Mouse (Mus musculus) brain, embryonic 14.5 days (tissue): ENCODE measurements around the gene Banf2. TPM values are rescaled to one million over a fixed set of nuclear protein-coding genes. Genes with fewer than 3 reads are reported as not detected.

Experiments
- DNase-seq: peaks from one replicate; pipeline ENCODE4 v3.0.0-alpha.2; 2011; ENCODE audit warnings: low read depth
- CTCF ChIP-seq: fragments of 200-500 bp; IDR thresholded peaks from 2 replicates; pipeline ENCODE4 v1.5.1; 2012; ENCODE audit warnings: inconsistent platforms, mild to moderate bottlenecking, moderate library complexity, borderline replicate concordance; ENCODE audit not compliant: insufficient read depth, insufficient read length; ENCODE audit errors: extremely low read depth
- POLR2A ChIP-seq: fragments of 200-500 bp; IDR thresholded peaks from 2 replicates; pipeline ENCODE4 v1.6.1; 2012; ENCODE audit warnings: mild to moderate bottlenecking, inconsistent platforms, borderline replicate concordance; ENCODE audit not compliant: poor library complexity, insufficient read depth, insufficient read length, severe bottlenecking; ENCODE audit errors: extremely low read depth
- polyA plus RNA-seq: library from polyadenylated mRNA; depleted of rRNA; stranded (reverse); fragments of >200 nt; gene quantifications from 2 replicates; pipeline ENCODE4 v1.2.3, GENCODE M21; 2012

The Banf2 gene
- polyA plus RNA-seq, 1 experiment: not detected

DNA sequence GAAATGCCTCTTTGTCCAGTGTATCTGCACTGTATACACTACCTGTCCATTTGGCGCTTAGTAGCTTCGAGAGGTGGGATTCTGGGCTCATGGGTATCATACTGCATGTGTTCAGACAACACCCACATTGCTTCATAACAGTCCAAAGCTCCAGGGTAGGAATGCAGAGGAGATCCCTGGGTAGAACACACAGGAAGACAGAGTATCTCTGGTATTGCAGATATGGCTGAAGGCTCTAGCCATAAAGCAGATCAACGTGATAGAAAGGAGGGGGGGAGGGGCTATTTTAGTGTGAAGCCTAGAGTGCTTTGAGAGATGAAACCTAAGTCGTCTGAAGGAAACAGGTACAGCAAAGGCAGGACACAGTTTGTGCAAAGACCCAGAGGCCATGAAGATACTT is 6.4 kb upstream of the Banf2 start:
- no peak for TF ChIP-seq CTCF
- TF ChIP-seq POLR2A: no peak

GRCm38 (mm10) chr2:144030791-144031190 is 2.1 kb upstream of the Banf2 start:
- no peak for DNase-seq
- TF ChIP-seq CTCF: no peak
- TF ChIP-seq POLR2A: no peak

More for the DNA sequence above, 6.4 kb upstream of the Banf2 start:
- DNase-seq: no peak

- DNase-seq: no peak
- TF ChIP-seq CTCF (no peak), POLR2A (no peak)
Observed at GRCm38 (mm10) chr2:144044726-144045125, 11.9 kb downstream of the Banf2 start.

GRCm38 (mm10) chr2:144045756-144046560 is 13.1 kb downstream of the Banf2 start:
- peak; percentile 19 for DNase-seq
- TF ChIP-seq POLR2A: no peak
- TF ChIP-seq CTCF: no peak

GRCm38 (mm10) chr2:144046916-144047315 is 14.1 kb downstream of the Banf2 start:
- TF ChIP-seq CTCF: no peak
- no peak for TF ChIP-seq POLR2A
- no peak for DNase-seq

- no peak for DNase-seq
Observed at GRCm38 (mm10) chr2:144050146-144050680, 17.4 kb downstream of the Banf2 start.

DNA sequence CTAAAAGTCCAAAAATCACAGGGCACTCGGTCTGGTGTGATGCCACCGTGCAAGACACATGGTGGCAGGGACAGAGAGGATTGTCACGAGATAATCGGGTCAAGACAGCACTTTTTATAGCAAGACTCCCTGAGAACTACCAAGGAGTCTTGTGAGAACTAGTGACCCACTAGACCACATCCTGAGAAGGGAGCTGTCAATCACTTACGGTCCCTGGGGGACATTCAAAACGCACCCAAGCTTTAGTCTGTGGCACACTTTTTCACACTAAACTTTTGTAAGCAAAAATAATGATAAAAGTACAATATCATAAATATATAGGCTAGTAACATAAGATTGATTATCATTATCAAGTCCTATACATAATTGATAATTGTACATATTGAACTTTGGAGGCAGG is 18.0 kb downstream of the Banf2 start:
- no peak for DNase-seq
- TF ChIP-seq CTCF (no peak), POLR2A (no peak)

More at GRCm38 (mm10) chr2:144050146-144050680, 17.4 kb downstream of the Banf2 start:
- TF ChIP-seq POLR2A (no peak), CTCF (no peak)

GRCm38 (mm10) chr2:144052410-144053065 is 19.7 kb downstream of the Banf2 start:
- DNase-seq: peak; percentile 79
- TF ChIP-seq CTCF: no peak
- TF ChIP-seq POLR2A: no peak

GRCm38 (mm10) chr2:144057735-144058134 is 24.9 kb downstream of the Banf2 start:
- TF ChIP-seq CTCF (no peak), POLR2A (no peak)
- no peak for DNase-seq

- no peak for DNase-seq
- no peak for TF ChIP-seq CTCF
- TF ChIP-seq POLR2A: no peak
Observed at GRCm38 (mm10) chr2:144061701-144062100, 28.8 kb downstream of the Banf2 start.

DNA sequence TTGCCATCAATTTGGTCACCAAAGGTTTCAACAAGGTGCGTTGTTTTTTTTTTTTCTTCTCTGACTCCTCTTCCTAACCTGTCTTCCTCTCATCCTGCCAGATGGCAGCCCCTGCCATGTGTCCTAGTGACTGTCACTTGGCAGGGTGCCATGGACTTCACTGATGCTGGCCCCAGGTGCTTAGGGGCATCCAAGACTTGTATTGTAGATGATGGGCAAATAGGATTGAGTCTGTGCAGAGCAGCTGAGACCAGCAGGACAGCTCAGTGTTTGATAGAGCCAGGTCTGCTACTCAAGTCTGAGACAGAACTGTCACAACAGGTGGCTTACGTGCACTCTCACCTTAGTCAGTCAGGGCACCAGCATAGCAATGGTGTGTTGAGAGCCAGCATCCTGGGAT is 32.6 kb downstream of the Banf2 start:
- no peak for DNase-seq
- no peak for TF ChIP-seq POLR2A
- no peak for TF ChIP-seq CTCF
